Mouse (Mus musculus) right cerebral cortex, adult 18-20 months (tissue): ENCODE measurements at regions not wholly inside any gene's neighbourhood (a gene's known extent, or its start where the extent isn't known, plus 50 kb on each side); places are given as distances from the start of the nearest gene placed in this dataset.

Source experiments
- DNase-seq: peaks from one replicate; pipeline ENCODE4 v3.0.0; 2022; ENCODE audit warnings: mixed read lengths

DNA sequence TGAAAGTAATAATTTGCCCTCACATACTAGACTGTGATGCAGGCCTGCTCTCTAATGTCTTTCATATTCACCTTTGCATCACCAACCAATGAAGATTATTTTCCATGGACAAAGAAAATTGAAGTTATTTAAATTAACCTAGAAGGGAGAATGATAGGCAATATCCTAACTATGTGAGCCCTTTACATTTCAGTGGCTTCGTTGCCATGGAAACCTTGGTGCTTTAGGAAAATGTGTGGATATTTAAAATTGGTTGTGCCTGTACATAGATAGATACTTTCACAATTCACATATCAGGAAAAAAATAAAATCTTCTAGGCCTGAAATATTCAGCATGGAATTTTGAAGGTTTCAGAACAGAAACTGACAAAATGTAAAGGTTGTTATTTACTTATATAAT, 1080.6 kb upstream of the Gm8797 start:
- DNase-seq = peak; percentile 11

GRCm38 (mm10) chr3:4689506-4689905, 1061.1 kb upstream of the Gm8797 start:
- no peak for DNase-seq
